In the genomic region with DNA sequence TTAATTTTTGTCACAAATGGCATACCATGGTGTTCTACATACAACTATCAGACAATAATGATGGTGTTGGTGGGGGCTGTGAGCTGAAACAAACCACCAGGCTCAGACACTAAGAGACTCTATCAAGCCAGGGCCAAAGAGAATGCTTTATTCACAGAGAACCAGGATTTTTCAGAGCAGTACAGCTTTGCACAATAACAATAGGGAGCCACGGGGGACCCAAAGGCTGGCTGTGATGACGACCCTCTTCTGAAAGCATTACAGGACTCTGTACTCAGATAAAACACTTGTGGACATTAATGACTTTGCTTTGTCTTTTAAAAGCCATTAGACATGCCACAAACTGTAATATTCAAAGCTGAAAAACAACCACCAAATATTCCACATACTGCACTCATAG, we compare ENCODE assay signal across 19 mouse cellular contexts.
DNase-seq lines count a peak whose midpoint lies in the region; ATAC-seq and TF ChIP-seq lines count a peak whose summit lies in the region.
"Had no signal": no experiment of that assay in that cellular context is flagged by ENCODE, and none has a peak within 500 bp of the region (broad histone marks: within the 10 kb centered on the region; RNA-seq: fewer than 3 reads in every experiment).

No protein-coding gene starts in this region.

- no peak for DNase-seq in hindbrain, embryonic 11.5 days (ENCODE audit: low spot score)
- DNase-seq in CH12.LX (ENCODE audit: extremely low read depth), result no peak
- DNase-seq in Muller cell, postnatal 12 days (ENCODE audit: inconsistent ontology term), result peak; percentile 79
- peak; percentile 74 for DNase-seq in retina, embryonic 14.5 days (ENCODE audit: low spot score)
- DNase-seq in spleen, postnatal 14 days (ENCODE audit: low spot score in 2 of 2), result no peak
- no peak for DNase-seq in right cerebral cortex, postnatal 25 days
- DNase-seq: adrenal gland, postnatal 14 days; cerebellum, adult 11-12 months; cerebellum, adult 9-10 months; cerebellum, postnatal 36 days; gastrocnemius, adult 2 months; gastrocnemius, postnatal 25 days had no signal

- no peaks in the 10 kb centered on the region for H3K9me3 ChIP-seq in hindbrain, embryonic 11.5 days (ENCODE audit: control insufficient read depth, low read length)
- no peaks in the 10 kb centered on the region for H3K9me3 ChIP-seq in hindbrain, embryonic 12.5 days (replicated peaks)
- H3K9me3 ChIP-seq in CH12.LX (replicated peaks; ENCODE audit: low read length), result no peaks in the 10 kb centered on the region
- H3K9me3 ChIP-seq: embryonic facial prominence, embryonic 13.5 days; G1E; heart, embryonic 12.5 days; hindbrain, embryonic 10.5 days; intestine, embryonic 15.5 days had no signal

- 35% methylated on average over 2 of the region's 2 CpGs for WGBS in hindbrain, embryonic 11.5 days
- 21% methylated on average over 2 of the region's 2 CpGs for WGBS in hindbrain, embryonic 12.5 days

- TF ChIP-seq POLR2A in CH12.LX (IDR thresholded peaks at IDR 0.05; ENCODE audit: low read depth, low read length), result no peak

- H3K4me2 ChIP-seq in hindbrain, embryonic 11.5 days (replicated peaks; ENCODE audit: low read depth, low read length), result no peak overlapping the region
- H3K4me2 ChIP-seq in hindbrain, embryonic 12.5 days (replicated peaks), result no peak overlapping the region
- H3K4me2 ChIP-seq in CH12.LX (ENCODE audit: insufficient read depth, low read depth, poor library complexity, severe bottlenecking), result peak overlapping the region; percentile 78
- H3K4me2 ChIP-seq: embryonic facial prominence, embryonic 13.5 days; heart, embryonic 12.5 days; intestine, embryonic 15.5 days had no signal

- TF ChIP-seq RAD21 in CH12.LX (IDR thresholded peaks at IDR 0.05; ENCODE audit: low read depth, low read length), result no peak

- 0 out of 2 replicates have a peak, but pooled peaks have one; percentile 45 for ATAC-seq in hindbrain, embryonic 11.5 days (ENCODE audit: low FRiP score)
- ATAC-seq in hindbrain, embryonic 12.5 days (ENCODE audit: low FRiP score), result no peak
- ATAC-seq: activated CD4-positive, CD25-positive, alpha-beta regulatory T cell, adult 4 months; intestine, embryonic 15.5 days had no signal

- no peaks in the 10 kb centered on the region for H3K79me2 ChIP-seq in CH12.LX (replicated peaks; ENCODE audit: control insufficient read depth, extremely low read depth, insufficient read depth, poor library complexity, severe bottlenecking)

- H3K9ac ChIP-seq in hindbrain, embryonic 11.5 days (ENCODE audit: low read depth, low read length), result no peak overlapping the region
- H3K9ac ChIP-seq in hindbrain, embryonic 12.5 days, result no peak overlapping the region
- no peak overlapping the region for H3K9ac ChIP-seq in CH12.LX (ENCODE audit: insufficient read depth, low read depth)
- H3K9ac ChIP-seq: embryonic facial prominence, embryonic 13.5 days; heart, embryonic 12.5 days; intestine, embryonic 15.5 days had no signal

- no peak for TF ChIP-seq CTCF in CH12.LX (conservative IDR thresholded peaks at IDR 0.05 in 1 of 2, IDR thresholded peaks at IDR 0.05 in 1 of 2; ENCODE audit: low read depth in 2 of 2, low read length in 2 of 2)

- H3K27ac ChIP-seq in hindbrain, embryonic 11.5 days (ENCODE audit: low read depth, low read length), result no peak overlapping the region
- H3K27ac ChIP-seq in hindbrain, embryonic 12.5 days, result no peak overlapping the region
- no peak overlapping the region for H3K27ac ChIP-seq in CH12.LX (ENCODE audit: insufficient read depth, low read depth)
- H3K27ac ChIP-seq: embryonic facial prominence, embryonic 13.5 days; gastrocnemius, adult 2 months; hindbrain, embryonic 10.5 days; intestine, embryonic 15.5 days had no signal

- H3K36me3 ChIP-seq in hindbrain, embryonic 11.5 days (ENCODE audit: control insufficient read depth, insufficient read depth, low read length), result no peaks in the 10 kb centered on the region
- H3K36me3 ChIP-seq in hindbrain, embryonic 12.5 days, result no peaks in the 10 kb centered on the region
- H3K36me3 ChIP-seq in CH12.LX (replicated peaks in 1 of 2; ENCODE audit: control insufficient read depth in 1 of 2, insufficient read depth in 1 of 2, low read length in 1 of 2), result no peaks in the 10 kb centered on the region
- H3K36me3 ChIP-seq: embryonic facial prominence, embryonic 13.5 days; heart, embryonic 12.5 days; hindbrain, embryonic 10.5 days; intestine, embryonic 15.5 days had no signal

- no peak for TF ChIP-seq EP300 in CH12.LX (IDR thresholded peaks at IDR 0.05; ENCODE audit: low read length)

- dilution Hi-C loops in CH12.LX (cut with MboI; ENCODE audit: extremely low pct_ligation_motif_present, extremely low pct_unique_long_range_greater_than_20kb, low sequenced_read_pairs), result no loop called here

- no peak overlapping the region for H3K4me3 ChIP-seq in hindbrain, embryonic 11.5 days (ENCODE audit: low read depth, low read length)
- no peak overlapping the region for H3K4me3 ChIP-seq in hindbrain, embryonic 12.5 days
- no peak overlapping the region for H3K4me3 ChIP-seq in CH12.LX (replicated peaks in 1 of 3; ENCODE audit: low read depth in 2 of 3, low read length in 2 of 3, poor library complexity in 1 of 3)
- H3K4me3 ChIP-seq: embryonic facial prominence, embryonic 13.5 days; gastrocnemius, adult 2 months; heart, embryonic 12.5 days; hindbrain, embryonic 10.5 days; intestine, embryonic 15.5 days had no signal

- in situ Hi-C loops in CH12.LX (cut with MboI; ENCODE audit: low pct_ligation_motif_present, low pct_unique_long_range_greater_than_20kb, low sequenced_read_pairs), result no loop called here

- H3K4me1 ChIP-seq in hindbrain, embryonic 11.5 days (replicated peaks; ENCODE audit: control insufficient read depth, insufficient read depth, low read length), result no peaks in the 10 kb centered on the region
- H3K4me1 ChIP-seq in hindbrain, embryonic 12.5 days, result no peaks in the 10 kb centered on the region
- peaks cover 8 to 11% of the 10 kb centered on the region in 2 experiments; a peak in 3 of 4 replicates for H3K4me1 ChIP-seq in CH12.LX (ENCODE audit: control insufficient read depth in 1 of 2, insufficient read depth in 2 of 2)
- H3K4me1 ChIP-seq: embryonic facial prominence, embryonic 13.5 days; intestine, embryonic 15.5 days had no signal

- no peaks in the 10 kb centered on the region for H3K27me3 ChIP-seq in hindbrain, embryonic 11.5 days (ENCODE audit: control insufficient read depth, insufficient read depth, low read length)
- H3K27me3 ChIP-seq in hindbrain, embryonic 12.5 days, result no peaks in the 10 kb centered on the region
- H3K27me3 ChIP-seq in CH12.LX (replicated peaks), result no peaks in the 10 kb centered on the region
- H3K27me3 ChIP-seq: embryonic facial prominence, embryonic 13.5 days; heart, embryonic 12.5 days; intestine, embryonic 15.5 days had no signal

TF ChIP-seq in CH12.LX, 34 proteins besides CTCF, POLR2A, EP300 and RAD21:
- no peak for TF ChIP-seq ELF1 (IDR thresholded peaks at IDR 0.05; ENCODE audit: low read depth, low read length)
- no peak for TF ChIP-seq ETS1 (conservative IDR thresholded peaks at IDR 0.05; ENCODE audit: low read depth, low read length)
- no peak for TF ChIP-seq JUND (conservative IDR thresholded peaks at IDR 0.05; ENCODE audit: low read depth, low read length)
- no peak for TF ChIP-seq MAZ (IDR thresholded peaks at IDR 0.05; ENCODE audit: low read depth, low read length)
- TF ChIP-seq UBTF (IDR thresholded peaks at IDR 0.05; ENCODE audit: low read depth, low read length), result no peak
- no peak for TF ChIP-seq TBP (conservative IDR thresholded peaks at IDR 0.05; ENCODE audit: low read depth, low read length)
- no peak for TF ChIP-seq ZKSCAN1 (IDR thresholded peaks at IDR 0.05; ENCODE audit: borderline replicate concordance, low read depth, low read length)
- TF ChIP-seq CHD2 (IDR thresholded peaks at IDR 0.05; ENCODE audit: low read length), result no peak
- TF ChIP-seq SMC3 (IDR thresholded peaks at IDR 0.05; ENCODE audit: low read depth, low read length), result no peak
- TF ChIP-seq PAX5 (IDR thresholded peaks at IDR 0.05; ENCODE audit: low read length), result no peak
- TF ChIP-seq USF1 (IDR thresholded peaks at IDR 0.05; ENCODE audit: low read depth, low read length), result no peak
- no peak for TF ChIP-seq BHLHE40 (IDR thresholded peaks at IDR 0.05; ENCODE audit: low read depth, low read length)
- TF ChIP-seq MYC (IDR thresholded peaks at IDR 0.05; ENCODE audit: low read depth, low read length), result no peak
- TF ChIP-seq IRF4 (IDR thresholded peaks at IDR 0.05; ENCODE audit: low read depth, low read length), result no peak
- TF ChIP-seq ZNF384 (IDR thresholded peaks at IDR 0.05; ENCODE audit: low read depth, low read length), result no peak
- TF ChIP-seq HCFC1 (IDR thresholded peaks at IDR 0.05; ENCODE audit: low read depth, low read length), result no peak

Comparison
In these comparisons a context has a peak if more than half of its experiments do, and no peak if none do; other contexts are left out.
1. DNase-seq: peak in Muller cell, postnatal 12 days (single experiment) and retina, embryonic 14.5 days (single experiment); none in hindbrain, embryonic 11.5 days (single experiment), CH12.LX (single experiment), spleen, postnatal 14 days (0 of 2) and right cerebral cortex, postnatal 25 days (single experiment).